Mouse (Mus musculus) brain, embryonic 14.5 days (tissue): ENCODE measurements around the gene Upb1.
"Not testable (repeated sequence)": the region's sequence is repeated elsewhere in the genome, so short reads cannot be mapped to it uniquely, and the experiment has no call there.

Experiments used
- CTCF ChIP-seq: fragments of 200-500 bp; IDR thresholded peaks from 2 replicates; pipeline ENCODE4 v1.5.1; 2012; ENCODE audit warnings: inconsistent platforms, mild to moderate bottlenecking, moderate library complexity, borderline replicate concordance; ENCODE audit not compliant: insufficient read depth, insufficient read length; ENCODE audit errors: extremely low read depth
- POLR2A ChIP-seq: fragments of 200-500 bp; IDR thresholded peaks from 2 replicates; pipeline ENCODE4 v1.6.1; 2012; ENCODE audit warnings: mild to moderate bottlenecking, inconsistent platforms, borderline replicate concordance; ENCODE audit not compliant: poor library complexity, insufficient read depth, insufficient read length, severe bottlenecking; ENCODE audit errors: extremely low read depth

- not testable (repeated sequence) for TF ChIP-seq CTCF, POLR2A
Measured at GRCm38 (mm10) chr10:75475139-75475850, 74.4 kb downstream of the Upb1 start.
